Mouse (Mus musculus) frontal cortex, postnatal 10 days (tissue): ENCODE results near the gene Adora2b.
A peak's percentile ranks its signal among the peaks of the same experiment; 100 is the strongest.
"Not testable (repeated sequence)": the region's sequence is repeated elsewhere in the genome, so short reads cannot be mapped to it uniquely, and the experiment has no call there.

Experiments used
- DNase-seq, 2 experiments: peaks; one replicate each; pipeline ENCODE4 v3.0.0; 2022; ENCODE audit warnings: low spot score in 2 of 2, mixed read lengths in 1 of 2

Gene Adora2b

GRCm38 (mm10) chr11:62264018-62264417, 15.2 kb downstream of the Adora2b start:
- no peak for DNase-seq

GRCm38 (mm10) chr11:62265642-62266041, 16.9 kb downstream of the Adora2b start:
- no peak for DNase-seq

GRCm38 (mm10) chr11:62266466-62267214, 17.9 kb downstream of the Adora2b start:
- DNase-seq, result no peak

GRCm38 (mm10) chr11:62268381-62268780, 19.6 kb downstream of the Adora2b start:
- DNase-seq, result no peak

- DNase-seq, result no peak
Measured at GRCm38 (mm10) chr11:62269097-62269496, 20.3 kb downstream of the Adora2b start.

GRCm38 (mm10) chr11:62270851-62271250, 22.1 kb downstream of the Adora2b start:
- no peak for DNase-seq

GRCm38 (mm10) chr11:62277086-62277485, 28.3 kb downstream of the Adora2b start:
- no peak for DNase-seq

- DNase-seq, result peak; percentile 40 to 65
Measured at GRCm38 (mm10) chr11:62278027-62278426, 29.2 kb downstream of the Adora2b start.

GRCm38 (mm10) chr11:62280675-62281600, 32.2 kb downstream of the Adora2b start, which contains the start of the genes Zswim7 and Ttc19:
Zswim7 (minus strand) TSS chr11:62281375.
Ttc19 (plus strand) TSS chr11:62281473.
- DNase-seq, result peak; percentile 87 to 91

GRCm38 (mm10) chr11:62281601-62281997, 32.8 kb downstream of the Adora2b start:
- peak in 1 of 2 experiments; percentile 36 for DNase-seq

GRCm38 (mm10) chr11:62284020-62284419, 35.2 kb downstream of the Adora2b start:
- DNase-seq, result not testable (repeated sequence)

- no peak for DNase-seq
Measured at GRCm38 (mm10) chr11:62285020-62285419, 36.2 kb downstream of the Adora2b start.

GRCm38 (mm10) chr11:62287700-62288099, 38.9 kb downstream of the Adora2b start:
- no peak for DNase-seq

GRCm38 (mm10) chr11:62294121-62294520, 45.3 kb downstream of the Adora2b start:
- no peak for DNase-seq

- DNase-seq, result no peak
Measured at GRCm38 (mm10) chr11:62298883-62299282, 50.1 kb downstream of the Adora2b start.

GRCm38 (mm10) chr11:62305866-62306265, 57.1 kb downstream of the Adora2b start:
- no peak for DNase-seq

GRCm38 (mm10) chr11:62309296-62309695, 60.5 kb downstream of the Adora2b start:
- DNase-seq, result no peak

- DNase-seq, result no peak
Measured at GRCm38 (mm10) chr11:62314984-62315383, 66.2 kb downstream of the Adora2b start.
